Mouse (Mus musculus) urinary bladder, postnatal 14 days (tissue): ENCODE data around the gene Smap1.
"Not testable (repeated sequence)": the region's sequence is repeated elsewhere in the genome, so short reads cannot be mapped to it uniquely, and the experiment has no call there.

ENCODE experiments used
- DNase-seq: peaks from one replicate; pipeline ENCODE4 v3.0.0; 2021; ENCODE audit warnings: low spot score

Smap1 gene

GRCm38 (mm10) chr1:23921711-23922529 lies at the start of gene Smap1:
Gene Smap1, minus strand, starts transcription at chr1:23922317.
- DNase-seq: peak; percentile 80

- not testable (repeated sequence) for DNase-seq
Observed at GRCm38 (mm10) chr1:23971159-23971558, 49.0 kb upstream of the Smap1 start.

DNA sequence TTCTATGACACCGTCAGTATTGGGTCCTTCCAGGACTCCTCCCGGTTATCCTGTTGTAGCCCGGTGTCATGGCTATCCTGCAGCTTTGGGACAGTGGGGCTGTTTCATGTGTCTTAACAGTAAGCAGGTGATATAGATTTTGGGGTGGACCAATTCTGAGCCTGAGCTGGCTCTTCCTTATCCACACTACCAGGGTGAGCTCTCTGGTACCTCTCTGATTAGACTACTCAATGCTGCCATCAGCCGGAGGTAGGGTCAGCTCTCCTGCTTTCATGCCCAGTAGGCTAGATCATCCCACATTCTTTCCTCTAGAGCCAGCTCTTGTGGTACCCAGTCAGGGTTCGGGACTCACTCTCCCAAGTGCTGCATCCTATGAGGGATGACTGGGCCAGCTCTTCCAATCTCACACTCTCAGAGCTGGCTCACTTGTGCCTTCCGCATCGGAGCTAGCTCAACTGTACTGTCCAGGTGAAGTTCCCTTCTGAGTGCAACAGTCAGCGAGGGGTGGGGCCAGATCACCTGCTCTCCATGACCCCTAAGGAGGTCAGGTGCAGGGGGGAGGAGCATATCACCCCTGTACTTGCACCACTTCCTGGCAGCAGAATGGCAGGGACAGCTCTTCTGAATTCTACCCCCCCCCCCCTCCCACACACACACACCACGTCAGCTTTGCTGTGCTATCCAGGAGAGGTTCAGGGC lies 46.1 kb upstream of the Smap1 start:
- no peak for DNase-seq

GRCm38 (mm10) chr1:23966226-23966625 lies 44.1 kb upstream of the Smap1 start:
- DNase-seq: no peak

DNA sequence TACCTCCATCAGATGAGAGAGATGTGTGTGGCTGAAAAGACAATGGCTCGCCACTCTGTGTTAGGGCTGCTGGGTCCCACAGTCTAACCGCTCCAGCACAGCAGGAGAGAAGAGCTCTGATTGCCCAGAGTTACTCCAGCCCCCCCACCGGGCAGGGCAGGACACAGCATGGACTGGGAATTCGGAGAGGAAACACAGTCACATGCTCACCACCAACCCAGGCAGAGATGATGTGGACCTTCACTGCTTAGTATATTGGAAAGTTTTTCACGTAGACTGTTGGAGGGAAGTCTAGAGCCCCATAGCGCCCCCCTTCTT lies 37.3 kb upstream of the Smap1 start:
- no peak for DNase-seq

- DNase-seq: no peak
Observed at GRCm38 (mm10) chr1:23958668-23959414, 36.7 kb upstream of the Smap1 start.

DNA sequence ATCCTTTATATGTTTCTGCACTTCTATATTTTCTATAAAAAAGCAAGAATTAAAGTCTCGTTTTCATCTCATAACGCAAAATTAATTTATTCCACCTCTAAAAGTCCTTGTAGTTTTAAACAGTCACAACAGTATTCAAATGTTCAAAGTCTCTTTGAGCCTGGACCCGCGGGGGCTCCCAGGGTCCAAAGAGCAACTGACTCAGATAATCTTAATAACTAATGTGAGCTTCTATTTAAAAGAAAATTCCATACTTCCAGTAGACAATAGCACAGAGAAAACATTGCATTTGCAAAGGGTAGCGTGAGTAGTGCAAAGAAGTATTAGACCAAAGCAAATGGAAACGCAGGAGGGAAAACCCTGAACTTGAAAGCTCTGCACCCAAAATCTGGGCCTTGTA lies 36.0 kb upstream of the Smap1 start:
- no peak for DNase-seq

DNA sequence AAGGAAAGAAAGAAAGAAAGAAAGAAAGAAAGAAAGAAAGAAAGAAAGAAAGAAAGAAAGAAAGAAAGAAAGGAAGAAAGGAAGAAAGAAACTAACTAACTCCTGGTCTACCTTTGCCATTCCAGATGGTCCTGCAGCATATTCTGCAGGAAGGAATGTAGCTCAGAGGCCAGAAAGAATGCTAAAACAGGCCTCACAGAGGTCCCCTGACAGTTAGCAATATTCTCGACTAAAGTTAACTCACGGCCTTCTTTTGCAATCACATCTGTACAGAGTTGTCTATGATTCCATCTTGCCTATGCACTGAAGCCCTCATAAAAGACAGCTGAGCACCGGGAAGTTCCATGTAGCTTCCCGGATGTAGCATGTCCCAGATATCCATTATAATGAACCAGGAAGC lies 33.4 kb upstream of the Smap1 start:
- DNase-seq: no peak

DNA sequence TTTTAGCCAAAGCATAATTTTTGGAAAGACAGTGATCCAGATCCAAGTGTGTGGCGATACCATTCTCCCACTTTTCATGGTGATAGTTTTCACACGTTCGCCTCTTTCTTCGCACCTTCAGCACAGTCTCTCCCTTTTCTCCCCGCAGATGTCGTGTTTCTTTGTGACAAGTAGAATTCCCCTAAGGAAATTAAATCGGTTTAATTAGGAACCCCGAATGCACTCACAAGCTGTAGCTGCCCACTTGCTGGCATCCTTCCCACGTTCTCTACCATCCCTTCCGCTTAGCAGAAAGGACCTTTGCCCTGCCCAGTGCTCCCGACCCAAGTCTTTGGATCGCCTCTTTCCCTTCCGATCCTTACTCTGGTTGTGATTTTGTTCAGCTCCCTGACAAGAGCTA lies 31.8 kb upstream of the Smap1 start:
- no peak for DNase-seq

- DNase-seq: no peak
Observed at GRCm38 (mm10) chr1:23948778-23949699, 26.9 kb upstream of the Smap1 start.

DNA sequence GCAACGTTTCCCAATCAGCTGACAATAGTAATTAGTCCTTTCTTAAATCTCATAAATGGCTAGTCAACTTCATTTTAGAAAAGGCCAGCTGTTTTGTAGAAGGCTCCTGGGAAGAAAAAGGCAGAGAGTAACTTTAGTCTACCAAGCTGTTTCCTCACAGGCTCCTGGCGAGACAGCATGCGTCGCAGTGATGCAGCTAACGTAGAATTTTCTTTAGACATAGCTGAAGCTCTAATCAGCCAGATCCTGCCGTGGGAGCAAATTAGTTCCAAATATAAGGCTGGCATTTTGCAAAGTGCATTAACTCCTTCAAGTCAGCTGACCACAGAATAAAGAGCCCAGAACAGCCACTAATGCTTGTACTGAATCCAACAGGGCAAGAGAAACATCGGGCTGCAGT lies 26.2 kb upstream of the Smap1 start:
- no peak for DNase-seq

DNA sequence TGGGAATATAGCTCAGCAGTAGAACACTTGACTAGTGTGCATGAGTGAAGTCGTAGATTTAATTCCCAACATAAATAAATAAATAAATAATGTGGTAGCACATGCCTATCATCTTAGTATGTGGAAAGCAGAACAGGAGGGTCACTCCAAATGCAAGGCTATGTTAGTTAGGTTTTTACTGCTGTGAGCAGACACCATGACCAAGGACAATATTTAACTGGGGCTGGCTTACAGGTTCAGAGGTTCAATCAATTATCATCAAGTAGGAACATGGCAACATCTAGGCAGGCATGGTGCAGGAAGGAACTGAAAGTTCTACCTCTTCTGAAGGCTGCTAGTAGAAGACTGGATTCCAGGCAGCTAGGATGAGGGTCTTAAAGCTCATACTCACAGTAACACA lies 22.0 kb upstream of the Smap1 start:
- DNase-seq: no peak

DNA sequence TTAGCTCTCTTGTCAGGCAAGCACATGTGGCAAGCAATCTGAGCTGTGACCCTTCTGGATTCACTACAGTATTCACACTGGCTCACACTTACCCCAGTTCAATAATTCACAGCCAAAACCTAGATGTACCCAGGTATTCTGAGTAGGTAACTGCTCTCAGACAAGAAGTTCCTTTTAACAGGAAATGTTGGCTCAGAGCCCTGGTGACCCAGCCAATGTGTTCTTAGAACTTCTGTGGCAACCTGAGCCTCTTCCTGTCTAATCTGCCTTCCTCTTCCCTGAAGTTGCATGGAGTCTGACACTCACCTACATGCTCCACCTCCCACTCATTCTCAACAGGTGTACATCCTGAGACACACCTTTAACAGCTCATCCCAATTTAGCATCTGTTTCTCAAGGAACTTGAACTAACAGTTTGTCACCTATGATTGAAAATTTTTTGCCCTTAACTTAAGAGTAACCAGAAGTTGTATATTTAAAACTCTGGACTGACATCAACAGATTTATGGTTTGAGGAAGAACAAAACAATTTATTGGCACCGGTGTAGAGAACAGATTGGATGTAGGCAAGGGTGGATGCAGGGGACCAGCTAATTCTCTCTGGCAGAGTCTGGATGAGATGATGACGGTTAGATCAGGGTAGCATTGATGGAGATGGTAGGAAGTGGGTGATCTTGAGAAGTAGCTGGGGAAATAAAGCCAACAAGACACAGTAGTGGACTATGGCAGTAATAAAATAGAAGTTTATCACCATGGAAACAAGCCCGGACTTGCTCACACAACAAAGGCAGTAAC lies 21.2 kb upstream of the Smap1 start:
- DNase-seq: no peak

DNA sequence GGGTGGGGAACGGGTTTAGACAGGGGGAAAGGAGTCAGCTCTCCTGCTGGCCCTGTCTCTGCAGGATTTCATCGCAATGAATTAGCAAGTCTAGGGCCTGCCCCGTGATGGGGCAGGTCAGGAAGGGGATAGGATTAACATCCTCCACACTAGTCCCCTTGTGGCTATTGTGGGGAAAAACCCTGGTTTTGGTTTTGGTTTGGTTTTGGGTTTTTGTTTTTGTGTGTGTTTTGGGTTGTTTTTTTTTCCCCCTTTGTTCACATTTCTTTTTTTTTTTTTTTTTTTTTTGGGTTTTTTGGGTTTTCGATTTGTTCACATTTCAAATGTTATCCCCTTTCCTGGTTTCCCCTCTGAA lies 13.3 kb upstream of the Smap1 start:
- DNase-seq: no peak

- DNase-seq: no peak
Observed at GRCm38 (mm10) chr1:23934669-23935407, 12.7 kb upstream of the Smap1 start.

GRCm38 (mm10) chr1:23929410-23929809 lies 7.3 kb upstream of the Smap1 start:
- DNase-seq: no peak

- DNase-seq: no peak
Observed at GRCm38 (mm10) chr1:23928371-23928770, 6.3 kb upstream of the Smap1 start.

GRCm38 (mm10) chr1:23923779-23924708 lies 1.9 kb upstream of the Smap1 start:
- DNase-seq: no peak

- no peak for DNase-seq
Observed at GRCm38 (mm10) chr1:23922530-23922884, 390 bp upstream of the Smap1 start.
